Mouse (Mus musculus) lung, postnatal 4 days (tissue): Measurements from ENCODE around the gene Baiap3.
"Not testable (repeated sequence)": the region's sequence is repeated elsewhere in the genome, so short reads cannot be mapped to it uniquely, and the experiment has no call there.

Experiments used
- DNase-seq, 2 experiments: peaks; one replicate each; pipeline ENCODE4 v3.0.0; 2021

Gene Baiap3

DNA sequence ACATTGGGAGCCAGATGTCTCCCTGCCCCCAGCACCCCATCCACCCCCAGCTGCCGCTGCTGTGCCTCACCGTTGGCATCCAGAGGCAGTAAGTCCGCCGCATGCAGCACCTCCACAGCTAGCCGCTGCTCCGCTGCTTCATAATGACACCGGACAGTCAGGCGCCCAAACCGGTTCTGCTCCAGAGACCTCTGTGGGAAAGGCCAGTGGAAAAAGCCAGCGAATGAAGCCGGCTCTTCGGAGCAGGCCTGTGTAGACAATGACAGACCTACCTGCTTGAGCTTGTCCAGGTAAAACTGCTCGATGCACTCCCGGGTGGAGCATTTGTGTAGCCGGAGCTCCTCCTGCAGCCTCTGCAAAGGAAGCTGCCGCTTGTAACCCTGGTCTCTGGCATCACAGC is 11.9 kb downstream of the Baiap3 start:
- DNase-seq, result no peak

DNA sequence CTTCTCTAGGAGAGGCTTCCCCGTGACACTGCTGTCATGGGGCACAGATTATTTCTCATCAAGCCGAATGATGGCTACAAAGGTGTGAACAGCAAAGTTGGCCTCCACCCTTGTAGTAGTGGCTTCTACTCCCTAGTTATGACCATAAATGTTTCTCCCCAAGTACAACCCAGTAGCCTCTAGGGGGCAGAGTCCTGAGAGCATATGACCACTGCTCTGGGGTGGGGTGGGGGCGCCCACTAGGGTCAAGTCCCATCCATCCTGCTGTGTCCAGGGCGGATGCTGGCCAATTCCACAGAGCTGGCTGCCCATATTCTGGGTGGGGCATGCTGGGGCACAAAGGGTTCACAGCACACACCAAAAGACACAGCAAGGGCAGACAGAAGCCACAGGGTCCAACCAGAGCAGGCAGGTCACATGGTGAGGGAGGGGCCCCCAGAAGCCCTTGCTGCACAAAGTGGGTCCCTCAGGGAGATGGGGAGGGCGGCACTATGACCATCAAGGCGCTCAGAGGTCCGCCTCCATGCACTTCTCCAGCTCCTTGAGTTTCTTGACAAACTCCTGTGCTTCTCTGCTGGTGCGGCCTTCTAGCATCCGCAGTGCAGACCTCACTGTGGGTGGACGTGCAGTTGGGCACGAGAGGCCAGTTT is 12.9 kb downstream of the Baiap3 start:
- DNase-seq, result no peak

DNA sequence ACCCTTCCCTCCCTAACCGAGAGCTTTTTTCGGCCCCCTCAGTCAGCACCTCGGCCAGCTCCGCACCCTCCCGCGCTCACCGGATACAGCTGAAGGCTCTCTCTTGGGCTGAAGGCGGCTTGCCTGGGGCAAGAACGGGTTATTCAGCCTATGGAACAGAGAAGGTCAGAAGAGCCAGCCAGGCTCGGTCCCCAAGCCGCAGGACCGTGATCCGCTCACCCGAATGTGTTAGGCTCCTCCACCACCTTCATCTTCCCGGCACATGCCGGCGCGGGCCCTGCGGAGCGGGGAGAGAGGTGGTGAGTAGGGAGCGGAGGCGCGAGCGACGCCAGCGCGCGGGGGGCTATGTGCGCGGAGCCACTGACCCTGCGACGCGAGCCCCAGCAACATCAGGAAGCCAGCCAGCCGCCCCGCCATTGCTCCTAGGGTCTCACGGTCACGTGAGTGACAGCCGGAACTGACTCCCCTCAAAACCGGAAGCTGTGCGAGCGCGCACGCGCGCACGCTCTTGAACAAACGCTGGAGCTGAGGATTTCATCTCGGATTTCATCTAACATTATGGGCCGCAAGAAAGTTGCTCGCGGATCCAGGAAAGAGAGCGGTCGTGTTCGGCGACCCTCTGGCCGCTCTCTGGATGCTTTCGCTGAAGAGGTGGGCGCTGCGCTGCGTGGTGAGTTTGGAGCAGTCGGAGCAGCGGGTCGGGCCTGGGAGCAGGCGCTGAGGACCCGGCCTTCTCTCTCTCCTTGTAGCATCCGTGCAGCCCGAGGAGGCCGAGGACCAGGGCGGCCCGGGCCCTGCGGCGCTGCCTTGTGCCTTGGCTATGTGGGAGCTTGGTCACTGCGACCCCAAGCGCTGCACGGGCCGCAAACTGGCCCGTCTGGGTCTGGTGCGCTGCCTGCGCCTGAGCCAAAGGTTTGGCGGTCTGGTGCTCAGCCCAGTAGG is 16.2 kb downstream of the Baiap3 start, which contains the start of the genes Gnptg and Tsr3:
Gene Gnptg, minus strand, starts transcription at position 430 of the 942 bp plus-strand sequence.
Gene Tsr3, plus strand, starts transcription at position 476 of the 942 bp plus-strand sequence.
- peak; percentile 88 to 91 for DNase-seq

DNA sequence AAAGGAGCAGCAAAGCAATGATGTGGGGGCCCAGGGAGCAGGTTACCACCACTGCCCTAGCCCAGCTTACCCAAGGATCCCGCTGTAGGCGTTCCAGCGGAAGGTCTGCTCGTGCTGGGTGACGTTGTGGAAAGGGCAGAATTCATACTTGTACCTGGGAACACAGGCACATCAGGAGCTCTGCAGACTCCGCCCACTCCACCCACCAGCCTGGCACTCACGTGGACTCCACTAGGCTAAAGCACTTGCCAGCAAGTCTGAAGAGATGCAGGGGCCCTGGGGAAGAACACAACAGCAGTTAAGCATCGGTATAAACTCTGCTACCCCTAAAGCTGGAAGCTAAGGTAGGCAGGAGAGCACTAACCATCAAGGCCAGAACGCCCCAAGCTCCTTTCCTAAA is 20.5 kb downstream of the Baiap3 start:
- no peak for DNase-seq

DNA sequence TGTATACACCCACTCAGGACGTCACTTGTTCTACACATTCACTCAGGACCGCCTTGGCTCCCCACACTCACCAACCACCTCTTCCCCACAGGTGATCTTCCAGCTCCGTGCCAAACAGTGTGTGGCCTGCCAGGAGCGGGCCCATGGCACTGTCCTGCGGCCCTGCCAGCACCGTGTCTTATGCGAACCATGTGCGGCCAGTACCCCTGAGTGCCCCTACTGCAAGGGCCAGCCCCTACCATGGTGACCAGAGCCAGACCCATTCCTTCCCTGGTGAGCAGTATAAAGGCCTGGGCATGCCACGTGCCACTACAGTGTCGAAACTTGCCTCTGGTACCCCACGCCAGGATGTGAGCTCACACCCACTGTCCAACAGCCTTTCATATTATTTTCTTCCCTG is 24.5 kb downstream of the Baiap3 start:
- DNase-seq, result not testable (repeated sequence)

DNA sequence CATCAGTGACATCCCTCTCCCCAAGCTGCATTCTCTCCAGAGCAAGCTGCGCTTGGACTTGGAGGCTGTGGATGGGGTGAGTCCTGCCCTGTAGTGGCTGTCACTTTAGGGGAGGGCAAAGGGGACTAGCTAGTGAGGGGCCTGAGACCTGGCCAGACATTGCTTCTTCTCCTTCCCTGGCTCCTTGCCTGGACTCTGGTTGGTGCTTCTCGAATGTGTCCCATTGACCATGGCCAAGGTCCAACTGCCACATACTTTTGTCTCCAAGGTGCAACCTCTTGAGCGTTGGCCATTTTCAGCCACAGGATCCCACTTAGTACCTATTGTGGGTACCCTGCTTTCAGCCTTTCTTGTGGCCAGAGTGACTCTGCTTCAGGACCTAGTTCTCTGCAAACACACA is 25.5 kb downstream of the Baiap3 start:
- DNase-seq, result no peak

DNA sequence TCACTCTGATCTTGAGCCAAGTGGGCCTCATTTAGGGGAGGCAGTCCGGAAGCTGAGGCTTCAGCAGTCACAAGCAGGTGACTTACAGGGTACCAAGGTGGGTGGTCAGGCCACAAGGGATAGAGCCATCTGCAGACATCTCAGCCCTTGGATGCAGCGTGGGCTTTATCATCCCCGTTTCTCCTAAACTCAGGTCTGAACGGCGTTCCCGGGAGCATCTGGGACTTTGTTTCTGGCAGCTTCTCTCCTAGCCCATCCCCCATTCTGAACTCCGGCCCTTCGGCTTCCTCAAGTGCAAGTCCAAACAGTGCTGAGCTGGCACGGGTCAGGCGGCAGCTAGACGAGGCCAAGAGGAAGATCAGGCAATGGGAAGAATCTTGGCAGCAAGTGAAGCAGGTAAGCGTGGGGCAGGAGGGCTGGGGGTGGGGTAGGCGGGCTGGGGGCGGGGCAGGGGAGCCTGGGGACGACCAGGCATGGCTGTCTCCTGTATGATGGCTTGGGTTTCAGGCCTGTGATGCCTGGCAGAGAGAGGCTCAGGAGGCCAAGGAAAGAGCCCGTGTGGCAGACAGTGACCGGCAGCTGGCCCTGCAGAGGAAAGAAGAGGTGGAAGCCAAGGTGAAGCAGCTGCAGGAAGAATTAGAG is 26.0 kb downstream of the Baiap3 start:
- DNase-seq, result not testable (repeated sequence)

DNA sequence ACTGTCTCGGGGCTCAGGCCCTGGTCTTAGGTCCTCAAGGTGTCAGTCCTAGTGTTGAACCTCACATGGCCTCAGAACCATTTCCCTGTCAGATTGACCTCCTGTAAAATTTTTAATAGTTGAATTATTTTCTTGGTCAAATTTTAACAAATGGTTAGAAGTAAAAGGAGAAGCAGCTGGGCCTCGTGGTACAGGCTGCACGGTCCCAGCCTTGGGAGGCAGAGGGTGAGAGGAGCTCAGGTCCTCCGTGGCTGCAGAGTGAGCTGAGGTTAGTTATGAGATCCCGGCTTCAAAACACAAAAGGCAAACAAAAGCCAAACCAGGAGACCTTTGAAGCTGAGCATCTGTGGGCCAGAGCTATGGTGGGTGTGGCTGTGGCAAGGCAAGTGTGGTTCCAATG is 28.2 kb downstream of the Baiap3 start:
- no peak for DNase-seq

DNA sequence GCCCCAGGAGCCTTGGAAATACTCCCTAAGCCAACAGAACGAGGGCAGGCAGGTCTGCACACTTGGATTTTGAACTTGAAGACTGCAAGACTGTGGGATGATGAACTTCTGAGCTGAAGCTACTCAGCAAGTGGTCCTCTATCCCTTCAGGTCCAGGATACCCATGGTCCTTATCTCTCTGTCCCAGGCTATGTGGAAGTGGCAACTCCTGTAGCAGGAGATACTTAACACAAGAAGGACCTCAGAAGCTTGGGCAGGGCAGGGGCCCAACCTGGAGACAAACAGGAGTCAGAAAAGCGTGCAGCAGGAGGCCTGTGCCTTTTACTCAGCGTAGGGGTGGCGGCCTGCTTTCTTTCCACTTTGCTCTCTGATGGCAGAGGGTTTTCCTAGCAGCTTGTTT is 30.5 kb downstream of the Baiap3 start:
- no peak for DNase-seq

DNA sequence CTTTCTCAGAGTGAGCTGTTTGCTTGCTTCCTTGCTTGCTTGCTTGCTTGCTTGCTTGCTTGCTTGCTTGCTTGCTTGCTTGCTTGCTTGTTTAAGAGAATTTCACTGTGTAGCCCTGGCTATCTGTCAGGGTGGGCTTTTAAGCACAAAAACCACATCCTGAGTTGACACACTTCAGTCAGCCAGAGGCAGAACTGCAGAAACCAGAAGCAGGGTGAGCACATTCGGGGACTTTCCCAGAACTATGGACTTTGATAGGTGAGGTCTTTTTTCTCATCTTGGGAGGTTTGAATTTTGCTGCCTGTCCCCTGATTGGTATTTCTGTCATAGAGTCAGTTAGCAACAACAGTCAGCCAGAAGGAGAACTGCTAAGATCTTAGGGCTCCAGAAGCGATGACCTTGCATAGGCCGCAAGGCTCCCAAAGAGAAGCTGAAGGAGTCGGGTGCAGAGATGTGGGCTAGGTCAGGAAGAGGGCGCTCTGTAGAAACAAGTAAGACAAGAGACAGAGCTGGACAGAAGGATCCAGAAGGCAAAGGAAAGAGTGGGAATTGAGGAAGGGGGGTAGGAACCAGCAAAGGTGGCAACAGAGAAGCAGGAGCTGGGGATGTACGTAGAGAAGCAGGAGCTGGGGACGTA is 31.5 kb downstream of the Baiap3 start:
- DNase-seq, result no peak

DNA sequence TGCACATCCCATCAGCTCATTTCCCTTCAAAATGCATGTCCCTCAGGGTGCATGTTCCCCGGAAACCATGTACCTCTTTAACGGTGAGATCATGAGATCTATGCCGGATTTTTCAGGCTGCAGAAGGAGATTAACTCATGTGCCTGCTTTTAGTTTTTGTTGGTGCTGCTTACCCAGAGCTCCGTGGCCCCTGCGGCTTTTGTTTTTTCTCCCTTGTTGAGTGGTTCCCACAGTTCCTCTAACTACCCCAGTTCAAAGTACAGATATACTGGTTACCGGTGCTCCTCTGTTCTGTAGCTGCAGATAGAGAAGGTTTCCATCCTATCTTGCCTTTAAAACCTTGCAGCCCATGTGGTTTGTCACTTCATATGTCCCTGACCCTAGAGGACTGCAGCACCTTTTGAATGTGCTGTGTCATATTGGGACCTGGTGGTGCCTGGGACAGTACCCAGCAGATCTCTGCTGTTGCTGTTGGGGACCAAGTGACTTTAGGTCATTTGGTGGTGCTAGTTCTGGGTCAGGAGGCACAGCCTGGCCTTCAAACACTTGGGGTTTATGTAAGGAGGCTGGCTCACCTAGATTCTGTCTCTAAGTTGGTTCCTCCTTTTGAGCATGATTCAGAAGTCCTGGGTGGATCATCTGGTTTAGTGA is 33.1 kb downstream of the Baiap3 start:
- no peak for DNase-seq

DNA sequence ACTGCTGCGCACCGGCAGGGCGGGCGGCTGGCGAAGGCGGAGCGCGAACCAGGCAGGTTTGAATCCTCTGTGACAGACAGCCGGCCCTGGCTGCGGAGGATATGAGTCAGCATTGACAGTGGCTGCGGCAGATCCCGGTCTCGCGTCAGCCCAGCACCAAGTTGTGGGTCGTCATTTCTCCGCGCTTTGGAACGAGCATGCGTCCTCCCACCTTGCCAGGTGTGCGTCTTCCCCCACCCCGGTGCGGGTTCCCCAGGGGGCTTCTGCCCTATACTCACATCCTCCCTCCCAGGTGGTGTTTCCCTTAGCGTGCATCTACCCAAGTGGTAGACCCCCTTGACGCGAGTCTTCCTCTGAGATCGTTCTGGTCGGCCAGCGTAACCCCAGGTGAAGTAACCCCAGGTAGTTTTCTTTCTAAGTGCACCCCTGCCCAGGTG is 33.6 kb downstream of the Baiap3 start:
- not testable (repeated sequence) for DNase-seq

DNA sequence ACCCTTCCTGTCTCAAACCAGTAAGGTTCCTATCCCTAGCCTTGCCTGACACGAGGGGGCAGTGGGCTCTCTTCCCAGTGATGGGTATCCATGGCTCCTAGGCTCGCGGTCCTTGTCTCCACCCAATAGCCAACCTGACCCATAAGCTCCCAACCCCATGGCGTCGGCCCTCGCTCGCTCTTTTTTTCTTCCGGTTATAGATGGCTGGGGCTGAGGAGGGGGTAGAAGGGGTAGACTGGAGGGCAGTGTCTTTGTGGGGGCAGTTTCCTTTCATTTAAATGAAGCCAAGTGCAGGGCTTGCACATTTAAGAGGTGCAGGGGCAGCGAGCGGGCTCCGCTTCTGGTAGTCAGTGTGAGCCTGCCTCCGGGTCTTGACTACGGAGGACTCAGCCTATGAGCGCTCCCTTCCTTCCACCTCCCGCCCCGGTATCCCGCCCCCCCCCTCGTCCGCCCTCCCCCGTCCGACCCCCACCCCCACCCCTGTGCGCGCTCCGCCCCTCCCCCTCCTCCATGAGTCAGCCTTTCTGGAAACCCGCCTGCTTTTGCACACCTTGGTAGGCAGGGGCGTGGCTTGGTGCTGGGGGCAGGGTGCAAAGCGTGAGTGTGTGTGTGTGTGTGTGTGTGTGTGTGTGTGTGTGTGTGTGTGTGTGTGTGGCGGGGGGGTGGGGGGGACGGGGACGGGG is 34.2 kb downstream of the Baiap3 start:
- peak; percentile 66 to 73 for DNase-seq

DNA sequence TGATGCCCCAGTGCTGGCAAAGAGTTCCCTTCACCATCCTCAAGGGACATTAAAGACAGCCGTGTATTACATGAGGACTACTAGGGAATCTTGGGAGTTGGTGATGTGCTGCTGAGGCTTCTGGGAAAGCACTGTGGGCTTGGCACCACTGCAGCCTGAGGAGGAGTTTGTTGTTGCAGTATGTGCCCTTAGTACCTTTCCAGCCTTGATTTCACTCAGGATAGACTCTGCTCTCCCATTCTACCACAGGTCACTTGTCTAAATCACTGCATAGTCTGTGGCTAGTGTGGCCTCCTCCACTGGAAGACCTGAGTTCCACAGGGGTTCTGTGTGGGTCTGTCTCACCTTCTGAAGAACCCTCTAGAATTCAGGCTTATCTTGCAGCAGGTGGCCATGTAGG is 35.4 kb downstream of the Baiap3 start:
- no peak for DNase-seq

DNA sequence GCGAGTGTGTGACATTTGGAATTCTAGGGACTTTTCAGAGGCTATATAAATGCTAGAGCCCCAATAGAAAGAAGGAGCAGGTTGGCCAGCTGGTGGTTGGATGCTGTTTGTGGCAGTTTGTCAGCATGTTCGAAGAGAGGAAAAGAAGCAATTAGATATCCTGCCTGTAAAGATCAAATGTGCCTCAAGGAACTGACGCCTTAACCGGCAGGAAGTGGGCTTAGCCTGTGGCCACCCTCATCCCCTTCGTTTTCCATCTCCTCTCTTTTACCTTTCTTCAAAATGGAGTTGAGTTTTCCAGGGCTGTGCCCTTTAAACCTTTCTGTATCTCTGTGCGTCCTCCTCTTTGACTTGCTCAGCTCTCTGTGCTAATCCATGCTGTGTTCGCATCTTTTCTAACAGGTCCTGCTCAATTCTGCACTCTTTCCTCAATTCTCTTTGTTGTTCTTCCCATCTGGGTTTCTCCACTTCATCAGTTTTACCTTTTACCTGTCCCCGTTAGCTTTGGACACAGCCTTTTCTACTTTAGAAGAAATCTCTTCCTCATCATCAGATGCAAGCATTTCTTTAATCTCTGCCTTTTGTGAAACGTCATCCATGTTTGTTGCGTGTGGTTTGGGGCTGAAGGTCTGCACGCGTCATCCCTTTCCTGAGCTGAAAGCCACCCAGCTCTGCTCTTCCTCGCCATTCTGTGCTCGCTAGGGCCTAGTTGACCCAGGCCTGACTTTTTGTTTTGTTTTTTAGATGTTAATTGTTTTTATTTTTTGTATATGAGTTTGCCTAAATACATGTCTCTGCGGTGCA is 36.5 kb downstream of the Baiap3 start:
- DNase-seq, result no peak

DNA sequence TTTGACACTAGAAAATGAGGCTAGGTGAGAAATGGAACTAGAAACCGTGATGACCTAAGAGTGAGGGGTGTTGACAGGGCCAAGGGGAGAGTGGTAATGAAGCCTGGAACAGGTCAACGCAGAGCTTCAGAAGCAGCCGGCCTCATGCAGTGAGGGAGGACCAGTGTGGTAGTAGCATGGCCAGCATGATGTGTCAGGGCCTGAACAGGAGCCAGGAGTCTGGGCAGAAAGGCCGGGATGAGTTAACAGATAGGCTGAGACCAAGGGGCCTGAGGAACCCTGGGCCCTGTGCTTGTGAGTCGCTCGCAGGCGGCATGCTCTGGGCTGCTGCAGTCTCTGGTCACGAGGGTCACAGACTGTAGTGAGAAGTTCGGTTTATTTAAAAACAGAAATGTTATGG is 37.2 kb downstream of the Baiap3 start:
- DNase-seq, result no peak

DNA sequence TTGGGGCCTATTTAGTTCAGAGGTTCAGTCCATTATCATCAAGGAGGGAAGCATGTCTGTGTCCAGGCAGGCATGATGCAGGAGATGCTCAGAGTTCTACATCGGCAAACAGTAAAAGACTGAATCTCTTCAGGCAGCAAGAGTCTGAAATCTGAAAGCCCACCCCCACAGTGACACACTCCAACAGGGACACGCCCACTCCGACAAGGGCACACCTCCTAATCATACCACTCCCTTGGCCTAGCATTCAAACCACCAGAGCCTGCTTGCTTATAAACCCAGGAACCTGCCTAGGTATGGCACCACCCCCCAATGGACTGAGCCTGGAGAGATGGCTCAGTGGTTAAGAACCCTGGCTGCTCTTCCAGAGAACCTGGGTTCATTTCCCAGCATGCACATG is 40.7 kb downstream of the Baiap3 start:
- DNase-seq, result no peak

DNA sequence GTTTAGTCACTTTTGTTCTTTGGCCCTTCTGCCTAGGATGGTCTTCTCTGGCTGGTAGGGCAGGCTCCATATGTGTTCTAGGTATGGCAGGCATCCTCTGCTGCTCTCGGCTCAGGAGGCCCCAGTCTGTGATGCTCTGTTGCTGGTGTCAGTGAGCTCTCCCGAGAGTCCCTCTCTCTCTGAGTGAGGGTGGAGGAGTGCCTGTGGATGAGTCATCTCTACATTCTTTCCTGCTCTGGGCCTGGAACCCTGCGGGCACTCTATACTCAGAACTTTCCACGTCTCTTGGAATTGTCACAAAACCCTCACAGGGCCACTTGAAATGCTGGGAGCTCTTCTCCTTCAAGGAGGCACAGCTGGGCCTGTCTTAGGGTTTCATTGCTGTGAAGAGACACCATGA is 44.5 kb downstream of the Baiap3 start:
- DNase-seq, result no peak

DNA sequence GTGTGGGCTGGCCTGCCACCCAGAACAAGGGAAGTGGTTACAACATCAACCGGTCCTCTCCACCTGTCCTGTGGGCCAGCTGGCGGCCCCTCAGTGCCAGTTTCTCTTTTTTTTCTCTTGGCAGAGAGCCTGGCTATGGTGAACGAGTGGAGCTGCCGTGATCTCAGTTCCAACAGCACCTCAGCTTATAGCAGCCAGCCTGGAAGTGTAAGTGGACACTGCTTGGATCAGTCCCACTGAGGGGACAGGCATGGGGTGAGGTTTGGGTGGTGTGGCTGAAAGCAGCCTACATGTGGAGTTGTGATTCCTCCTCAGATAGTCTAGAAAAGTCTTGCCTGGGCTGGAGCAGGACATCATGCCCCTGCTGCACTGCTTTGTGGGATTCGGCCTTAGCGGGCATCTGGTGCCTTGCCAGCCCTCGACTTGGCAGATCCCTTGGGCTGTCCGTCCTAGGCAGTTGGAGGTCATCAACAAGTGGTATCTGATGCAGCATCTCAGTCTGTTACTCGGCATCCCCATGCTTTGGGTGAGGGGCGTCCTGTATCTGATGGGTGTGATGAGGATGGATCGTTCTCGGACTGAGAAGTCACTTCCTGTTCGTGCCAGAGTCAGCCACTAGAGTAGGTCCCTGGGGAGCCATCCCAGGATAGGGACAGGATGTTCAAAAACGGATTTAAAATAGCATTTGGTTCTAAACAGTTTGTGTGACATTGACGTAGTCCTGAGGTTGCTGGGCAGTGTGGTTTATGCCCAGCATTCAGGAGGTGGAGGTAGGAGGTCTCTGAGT is 45.3 kb downstream of the Baiap3 start:
- DNase-seq, result peak in 1 of 2 experiments; percentile 39

DNA sequence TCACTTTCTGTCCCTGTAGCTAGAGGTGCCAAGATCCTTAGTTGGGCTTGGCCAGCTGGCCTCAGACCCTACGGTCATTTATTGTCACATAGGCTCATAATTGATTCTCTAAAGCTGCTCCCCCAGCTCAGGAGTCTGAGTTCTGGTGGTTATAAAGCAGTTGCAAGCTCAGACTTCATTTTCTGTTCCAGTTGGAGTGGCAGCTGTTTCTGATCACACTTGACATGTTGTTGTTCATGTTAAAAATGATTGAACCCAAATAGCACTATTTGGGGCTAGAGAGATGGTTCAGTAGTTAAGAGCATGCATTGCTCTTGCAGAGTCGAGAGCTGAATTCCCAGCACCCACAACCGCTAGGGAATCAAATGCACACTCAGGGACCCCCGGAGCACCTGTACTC is 46.2 kb downstream of the Baiap3 start:
- DNase-seq, result no peak
